Mouse (Mus musculus) frontal cortex, adult (tissue): ENCODE results near the gene Eno3.

Experiments
- ATAC-seq: cut with Nextera tagmentation; 2 replicates; pipeline ENCODE4 v1.9.2; 2017; ENCODE audit warnings: mild to moderate bottlenecking, moderate library complexity, mixed read lengths; ENCODE audit not compliant: low TSS enrichment

Gene Eno3

GRCm38 (mm10) chr11:70681170-70681569, 24.2 kb downstream of the Eno3 start:
- no peak for ATAC-seq

- ATAC-seq, result peak; percentile 38; the same call in 1 of the 2 replicates
These were observed 25.0 kb downstream of the Eno3 start for GRCm38 (mm10) chr11:70681897-70682581.

GRCm38 (mm10) chr11:70683640-70684039, 26.6 kb downstream of the Eno3 start:
- no peak for ATAC-seq

- ATAC-seq, result peak; percentile 64
These were observed 30.0 kb downstream of the Eno3 start for GRCm38 (mm10) chr11:70686901-70687566.

GRCm38 (mm10) chr11:70687601-70688199, 30.7 kb downstream of the Eno3 start, which contains the start of gene Camta2:
TSS of gene Camta2 (minus strand) at chr11:70688105.
- peak; percentile 56 for ATAC-seq

- ATAC-seq, result no peak
These were observed 31.4 kb downstream of the Eno3 start for GRCm38 (mm10) chr11:70688372-70688771.

- no peak for ATAC-seq
These were observed 32.6 kb downstream of the Eno3 start for GRCm38 (mm10) chr11:70689578-70689977.

GRCm38 (mm10) chr11:70693504-70693903, 36.5 kb downstream of the Eno3 start:
- peak; percentile 47; the same call in 1 of the 2 replicates for ATAC-seq

- no peak for ATAC-seq
These were observed 40.4 kb downstream of the Eno3 start for GRCm38 (mm10) chr11:70697376-70697775.

- ATAC-seq, result no peak
These were observed 42.0 kb downstream of the Eno3 start for GRCm38 (mm10) chr11:70699051-70699450.

- ATAC-seq, result peak; percentile 87
These were observed 42.9 kb downstream of the Eno3 start, which contains the start of the genes Inca1 and Kif1c for GRCm38 (mm10) chr11:70699722-70700556. TSS of gene Inca1 (minus strand) at chr11:70700155. TSS of gene Kif1c (plus strand) at chr11:70700548.

- peak; percentile 20; the same call in 1 of the 2 replicates for ATAC-seq
These were observed 43.6 kb downstream of the Eno3 start for GRCm38 (mm10) chr11:70700613-70701012.

GRCm38 (mm10) chr11:70701221-70701955, 44.4 kb downstream of the Eno3 start:
- no peak for ATAC-seq

- peak; percentile 53; the same call in 1 of the 2 replicates for ATAC-seq
These were observed 45.2 kb downstream of the Eno3 start for GRCm38 (mm10) chr11:70701984-70702733.

GRCm38 (mm10) chr11:70702781-70703180, 45.8 kb downstream of the Eno3 start:
- no peak for ATAC-seq

GRCm38 (mm10) chr11:70706127-70706526, 49.1 kb downstream of the Eno3 start:
- no peak for ATAC-seq

- peak; percentile 38; the same call in 1 of the 2 replicates for ATAC-seq
These were observed 54.0 kb downstream of the Eno3 start for GRCm38 (mm10) chr11:70711026-70711425.
